8 mouse cellular contexts compared by ENCODE assay signal in genomic region chr9:56464863-56465654, GRCm38 (mm10). TPM values are rescaled to one million over a fixed set of nuclear protein-coding genes. Genes with fewer than 3 reads are reported as not detected.
A peak's percentile ranks its signal among the peaks of the same experiment; 100 is the strongest.
DNase-seq lines count a peak whose midpoint lies in the region; TF ChIP-seq lines count a peak whose summit lies in the region.

No protein-coding gene starts in this region.

- no peak for TF ChIP-seq POLR2A in bone marrow macrophage, adult 2 months (IDR thresholded peaks at IDR 0.05; ENCODE audit: borderline replicate concordance, low read depth, low read length)
- no peak for TF ChIP-seq POLR2A in heart, adult 2 months (IDR thresholded peaks at IDR 0.05; ENCODE audit: insufficient read depth, low read depth, low read length)

- no peaks in the 10 kb centered on the region for H3K27me3 ChIP-seq in heart, adult 2 months (ENCODE audit: control insufficient read depth, insufficient read depth, low read length)

- intact Hi-C loops in heart, adult 2 months (cut with DNase I), result loop anchor here (2.0 kb wide), 2 partner anchors 42 to 48 kb away; no protein-coding TSS in a partner anchor

- 0 out of 2 replicates have a peak, but pooled peaks have one; percentile 37 for TF ChIP-seq EP300 in heart, adult 2 months (IDR thresholded peaks at IDR 0.05; ENCODE audit: insufficient read depth, low read depth, low read length)

- H3K9ac ChIP-seq in heart, adult 2 months (ENCODE audit: low read depth, low read length), result no peak overlapping the region

- no peak for TF ChIP-seq CTCF in bone marrow macrophage, adult 2 months (IDR thresholded peaks at IDR 0.05; ENCODE audit: low read depth, low read length)
- TF ChIP-seq CTCF in heart, adult 2 months (IDR thresholded peaks at IDR 0.05), result no peak

- peaks cover 48% of the 10 kb centered on the region for H3K4me1 ChIP-seq in bone marrow macrophage, adult 2 months (ENCODE audit: control insufficient read depth, insufficient read depth, low read length)
- H3K4me1 ChIP-seq in heart, adult 2 months (ENCODE audit: control insufficient read depth, insufficient read depth, low read length), result peaks cover 25% of the 10 kb centered on the region

- WGBS in heart, adult 2 months, result 43% methylated on average over 23 of the region's 23 CpGs

- H3K36me3 ChIP-seq in heart, adult 2 months (ENCODE audit: control insufficient read depth, insufficient read depth, low read length), result peaks cover 24% of the 10 kb centered on the region

- no peaks in the 10 kb centered on the region for H3K79me2 ChIP-seq in heart, adult 2 months (replicated peaks; ENCODE audit: control insufficient read depth, insufficient read depth, low read length)

- peak; percentile 84 for DNase-seq in CD4-positive, CD25-positive, alpha-beta regulatory T cell, adult 2 months (ENCODE audit: low read depth, low spot score)
- DNase-seq in heart, adult 2 months, result peak; percentile 38 to 63
- peak; percentile 33 for DNase-seq in kidney, adult 18-20 months
- DNase-seq in lung, postnatal 10 days, result peak; percentile 66
- DNase-seq in retina, postnatal 1 day, result peak; percentile 41
- no peak for DNase-seq in testis, postnatal 14 days (ENCODE audit: low spot score)
- no peak for DNase-seq in cerebellum, postnatal 25 days

- peak overlapping the region; percentile 18 for H3K4me3 ChIP-seq in bone marrow macrophage, adult 2 months (ENCODE audit: insufficient read depth, low read length)
- no peak overlapping the region for H3K4me3 ChIP-seq in heart, adult 2 months

- H3K27ac ChIP-seq in bone marrow macrophage, adult 2 months (ENCODE audit: insufficient read depth, low read depth, low read length), result peak overlapping the region; percentile 83
- H3K27ac ChIP-seq in heart, adult 2 months, result peak overlapping the region; percentile 59

RNA-seq across cellular contexts. Expression of gene Hmg20a, which starts 46.6 kb away (rescaled TPM):
- polyA plus RNA-seq in bone marrow macrophage, adult 2 months (2012; ENCODE audit: insufficient read depth, insufficient read length, missing spikeins), result 40.0 and 40.3 TPM in 2 replicates
- total RNA-seq in heart, adult 2 months (2021), result 10 to 100 TPM; 18.0 to 19.4 TPM
- polyA plus RNA-seq in heart, adult 2 months (2012; rRNA removed), result 18.6 and 29.0 TPM in 2 replicates

RNA-seq across cellular contexts. Expression of gene Peak1, which starts 47.2 kb away (rescaled TPM):
- polyA plus RNA-seq in bone marrow macrophage, adult 2 months (2012; ENCODE audit: insufficient read depth, insufficient read length, missing spikeins), result 27.9 and 33.7 TPM in 2 replicates
- 10 to 100 TPM; 37.5 to 37.8 TPM for total RNA-seq in heart, adult 2 months (2021)
- polyA plus RNA-seq in heart, adult 2 months (2012; rRNA removed), result 10.4 and 19.2 TPM in 2 replicates

Comparison
In these comparisons a context has a peak if more than half of its experiments do, and no peak if none do; other contexts are left out.
1. DNase-seq: peak in CD4-positive, CD25-positive, alpha-beta regulatory T cell, adult 2 months (single experiment), heart, adult 2 months (2 of 2), kidney, adult 18-20 months (single experiment), lung, postnatal 10 days (single experiment) and retina, postnatal 1 day (single experiment); none in testis, postnatal 14 days (single experiment) and cerebellum, postnatal 25 days (0 of 2).